Mouse (Mus musculus) heart, adult 2 months (tissue): ENCODE data around the gene Rasl11a. TPM values are rescaled to one million over a fixed set of nuclear protein-coding genes. Genes with fewer than 3 reads are reported as not detected.

Experiments
- DNase-seq, 2 experiments: peaks; one replicate each; pipeline ENCODE4 v3.0.0; 2021
- H3K27ac ChIP-seq: fragments of 200-600 bp; 2 replicates; pipeline ENCODE4 v1.8.1; 2022
- H3K27me3 ChIP-seq: fragments of 200-500 bp; 2 replicates; pipeline ENCODE4 v1.6.1; 2012; ENCODE audit warnings: mild to moderate bottlenecking, low read length, inconsistent platforms, mixed read lengths; ENCODE audit not compliant: control insufficient read depth, insufficient read depth
- H3K36me3 ChIP-seq: fragments of 200-500 bp; 2 replicates; pipeline ENCODE4 v1.6.1; 2012; ENCODE audit warnings: low read length, inconsistent platforms; ENCODE audit not compliant: control insufficient read depth, insufficient read depth
- H3K4me1 ChIP-seq: fragments of 200-500 bp; 2 replicates; pipeline ENCODE4 v1.6.1; 2011; ENCODE audit warnings: low read length; ENCODE audit not compliant: control insufficient read depth, insufficient read depth
- H3K4me3 ChIP-seq: fragments of 200-600 bp; 2 replicates; pipeline ENCODE4 v1.8.1; 2022
- H3K79me2 ChIP-seq: fragments of 200-500 bp; replicated peaks from 2 replicates; pipeline ENCODE4 v1.6.1; 2012; ENCODE audit warnings: mild to moderate bottlenecking, inconsistent platforms, low read length, moderate library complexity, mixed read lengths; ENCODE audit not compliant: control insufficient read depth, insufficient read depth
- H3K9ac ChIP-seq: fragments of 200-500 bp; 2 replicates; pipeline ENCODE4 v1.6.1; 2012; ENCODE audit warnings: low read depth, mild to moderate bottlenecking, control low read depth, inconsistent platforms, low read length, mixed read lengths
- CTCF ChIP-seq: fragments of 200-600 bp; IDR thresholded peaks from 2 replicates; pipeline ENCODE4 v1.8.1; 2022; ENCODE audit warnings: antibody characterized with exemption, mild to moderate bottlenecking, moderate library complexity
- EP300 ChIP-seq: fragments of 200-500 bp; IDR thresholded peaks from 2 replicates; pipeline ENCODE4 v1.6.1; 2011; ENCODE audit warnings: low read depth, low read length, control low read depth; ENCODE audit not compliant: insufficient read depth
- POLR2A ChIP-seq: fragments of 200-500 bp; IDR thresholded peaks from 2 replicates; pipeline ENCODE4 v1.6.1; 2011; ENCODE audit warnings: mild to moderate bottlenecking, low read depth, low read length, control low read depth; ENCODE audit not compliant: insufficient read depth
- WGBS: fragments of 180-500 bp; shearing (Covaris S2); methylation state at CpG from one replicate; pipeline ENCODE4 v1.1.7; 2018; 5-methylcytosine and 5-hydroxymethylcytosine counted together
- intact Hi-C: fragments of 180-260 bp; cut with DNase I; formaldehyde crosslinking; loops from one replicate; pipeline ENCODE4 v1.15.1; 2025
- polyA plus RNA-seq: library from polyadenylated mRNA; depleted of rRNA; stranded (reverse); fragments of >200 nt; gene quantifications from 2 replicates; pipeline ENCODE4 v1.2.3, GENCODE M21; 2012
- total RNA-seq, 2 experiments: library from RNA; stranded (reverse); gene quantifications; 2 replicates each; pipeline ENCODE4 v1.2.3; 2021

The Rasl11a gene
- total and polyA plus RNA-seq, 3 experiments, result 1.8 to 3.7 (median 2.7) TPM

GRCm38 (mm10) chr5:146859246-146859645 is 14.4 kb downstream of the Rasl11a start:
- TF ChIP-seq POLR2A (no peak), CTCF (no peak), EP300 (no peak)
- 81% methylated on average over 8 of the region's 8 CpGs for WGBS

GRCm38 (mm10) chr5:146860222-146860998 is 15.5 kb downstream of the Rasl11a start:
- Histone ChIP-seq H3K27me3 (no peaks in the 10 kb centered on the region; the same call in 1 of the 2 replicates), H3K9ac (no peak overlapping the region), H3K79me2 (no peaks in the 10 kb centered on the region), H3K36me3 (no peaks in the 10 kb centered on the region), H3K4me3 (no peak overlapping the region), H3K27ac (no peak overlapping the region), H3K4me1 (no peaks in the 10 kb centered on the region)
- intact Hi-C loops, result no loop called here
- 69% methylated on average over 18 of the region's 18 CpGs for WGBS
- no peak for DNase-seq
- TF ChIP-seq CTCF (no peak), EP300 (no peak), POLR2A (no peak)

More at GRCm38 (mm10) chr5:146859246-146859645, 14.4 kb downstream of the Rasl11a start:
- no peak for DNase-seq
- no peaks in the 10 kb centered on the region for H3K4me1 ChIP-seq
- no peaks in the 10 kb centered on the region; the same call in 1 of the 2 replicates for H3K27me3 ChIP-seq
- no peaks in the 10 kb centered on the region for H3K79me2 ChIP-seq
- no peak overlapping the region for H3K27ac ChIP-seq
- no peak overlapping the region for H3K9ac ChIP-seq
- no peaks in the 10 kb centered on the region for H3K36me3 ChIP-seq
- intact Hi-C loops, result no loop called here
- H3K4me3 ChIP-seq, result no peak overlapping the region

- no peak overlapping the region for H3K27ac ChIP-seq
- no peaks in the 10 kb centered on the region; the same call in 1 of the 2 replicates for H3K27me3 ChIP-seq
- WGBS, result 44% methylated on average over 7 of the region's 7 CpGs
- H3K9ac ChIP-seq, result no peak overlapping the region
- no peaks in the 10 kb centered on the region for H3K4me1 ChIP-seq
- intact Hi-C loops, result no loop called here
- TF ChIP-seq POLR2A (no peak), EP300 (no peak), CTCF (no peak)
- no peak overlapping the region for H3K4me3 ChIP-seq
- no peak for DNase-seq
- no peaks in the 10 kb centered on the region for H3K36me3 ChIP-seq
- no peaks in the 10 kb centered on the region for H3K79me2 ChIP-seq
These were observed 16.7 kb downstream of the Rasl11a start for GRCm38 (mm10) chr5:146861588-146861987.

- Histone ChIP-seq H3K79me2 (no peaks in the 10 kb centered on the region), H3K4me1 (0 out of 2 replicates have a peak, but pooled peaks cover 2% of the 10 kb centered on the region), H3K36me3 (no peaks in the 10 kb centered on the region), H3K9ac (no peak overlapping the region), H3K4me3 (no peak overlapping the region), H3K27me3 (no peaks in the 10 kb centered on the region; the same call in 1 of the 2 replicates), H3K27ac (no peak overlapping the region)
- intact Hi-C loops, result no loop called here
- 53% methylated on average over 4 of the region's 4 CpGs for WGBS
- DNase-seq, result no peak
- no peak for TF ChIP-seq POLR2A
- no peak for TF ChIP-seq CTCF
- no peak for TF ChIP-seq EP300
These were observed 20.6 kb downstream of the Rasl11a start for GRCm38 (mm10) chr5:146865511-146865910.

GRCm38 (mm10) chr5:146866277-146866676 is 21.4 kb downstream of the Rasl11a start:
- TF ChIP-seq POLR2A, result no peak
- TF ChIP-seq CTCF, result no peak
- no peak for TF ChIP-seq EP300
- no peak overlapping the region for H3K4me3 ChIP-seq
- no peaks in the 10 kb centered on the region for H3K36me3 ChIP-seq
- WGBS, result 92% methylated on average over 2 of the region's 2 CpGs
- DNase-seq, result no peak
- H3K4me1 ChIP-seq, result 0 out of 2 replicates have a peak, but pooled peaks cover 2% of the 10 kb centered on the region
- H3K27ac ChIP-seq, result no peak overlapping the region
- intact Hi-C loops, result loop anchor here (2.0 kb wide), 1 partner anchor 19 kb away; no protein-coding TSS in a partner anchor
- no peaks in the 10 kb centered on the region; the same call in 1 of the 2 replicates for H3K27me3 ChIP-seq
- H3K79me2 ChIP-seq, result no peaks in the 10 kb centered on the region
- no peak overlapping the region for H3K9ac ChIP-seq
